Mouse (Mus musculus) heart, embryonic 14.5 days (tissue): ENCODE measurements at regions not wholly inside any gene's neighbourhood (a gene's known extent, or its start where the extent isn't known, plus 50 kb on each side); places are given as distances from the start of the nearest gene placed in this dataset.

ENCODE experiments used
- ATAC-seq: fragments of 200-750 bp; cut with Nextera tagmentation; 2 replicates; pipeline ENCODE4 v1.8.0; 2017; ENCODE audit warnings: low read depth, moderate TSS enrichment; ENCODE audit not compliant: insufficient number of reproducible peaks, insufficient read depth, low FRiP score
- H3K27ac ChIP-seq, 2 experiments: fragments of 200-500 bp in 1 of 2; fragments of 300-500 bp in 1 of 2; sonication (generic) in 1 of 2; replicated peaks in 1 of 2; 2 replicates each; pipeline ENCODE4 v1.5.1; 2012 to 2014; ENCODE audit warnings: low read depth in 2 of 2, low read length in 2 of 2, control low read depth in 1 of 2, mild to moderate bottlenecking in 1 of 2, mixed read lengths in 1 of 2; ENCODE audit not compliant: control insufficient read depth in 1 of 2, insufficient read depth in 1 of 2
- H3K27me3 ChIP-seq: fragments of 300-500 bp; sonication (generic); 2 replicates; pipeline ENCODE4 v1.6.1; 2014; ENCODE audit warnings: mild to moderate bottlenecking, low read length, control low read depth; ENCODE audit not compliant: control insufficient read depth, insufficient read depth
- H3K36me3 ChIP-seq: fragments of 300-500 bp; sonication (generic); 2 replicates; pipeline ENCODE4 v1.6.1; 2014; ENCODE audit warnings: mild to moderate bottlenecking, control low read depth, low read length, mixed read lengths; ENCODE audit not compliant: control insufficient read depth, insufficient read depth
- H3K4me1 ChIP-seq, 2 experiments: fragments of 200-500 bp in 1 of 2; fragments of 300-500 bp in 1 of 2; sonication (generic) in 1 of 2; 2 replicates each; pipeline ENCODE4 v1.6.1; 2012 to 2014; ENCODE audit warnings: low read length in 2 of 2, control low read depth in 1 of 2, mixed read lengths in 1 of 2; ENCODE audit not compliant: control insufficient read depth in 2 of 2, insufficient read depth in 2 of 2
- H3K4me2 ChIP-seq: fragments of 300-500 bp; sonication (generic); 2 replicates; pipeline ENCODE4 v1.6.1; 2014; ENCODE audit warnings: mild to moderate bottlenecking, low read length
- H3K4me3 ChIP-seq, 2 experiments: fragments of 200-500 bp in 1 of 2; fragments of 300-500 bp in 1 of 2; sonication (generic) in 1 of 2; 2 replicates each; pipeline ENCODE4 v1.5.1; 2012 to 2014; ENCODE audit warnings: low read length in 2 of 2, mild to moderate bottlenecking in 2 of 2, control low read depth in 1 of 2, low read depth in 1 of 2, moderate library complexity in 1 of 2; ENCODE audit not compliant: control insufficient read depth in 1 of 2, insufficient read depth in 1 of 2
- H3K9ac ChIP-seq: fragments of 300-500 bp; sonication (generic); 2 replicates; pipeline ENCODE4 v1.6.1; 2014; ENCODE audit warnings: mild to moderate bottlenecking, low read length
- H3K9me3 ChIP-seq: fragments of 300-500 bp; sonication (generic); 2 replicates; pipeline ENCODE4 v1.6.1; 2016; ENCODE audit warnings: low read length, control low read depth; ENCODE audit not compliant: control insufficient read depth
- WGBS: fragments of 180-500 bp; shearing (Covaris S2); extraction: QIAGEN DNeasy Blood & Tissue Kit; methylation state at CpG from one replicate; pipeline ENCODE4 v1.1.7; 2014; 5-methylcytosine and 5-hydroxymethylcytosine counted together

GRCm38 (mm10) chr1:72070489-72070888 is 141.6 kb downstream of the Mreg start:
- no peak overlapping the region for H3K27ac ChIP-seq
- H3K9me3 ChIP-seq = no peaks in the 10 kb centered on the region
- H3K36me3 ChIP-seq = no peaks in the 10 kb centered on the region
- WGBS = 35% methylated on average over 5 of the region's 5 CpGs
- no peak for ATAC-seq
- no peak overlapping the region for H3K9ac ChIP-seq
- no peak overlapping the region for H3K4me2 ChIP-seq
- H3K27me3 ChIP-seq = no peaks in the 10 kb centered on the region
- peaks cover 4% of the 10 kb centered on the region in 2 experiments; a peak in 2 of 4 replicates for H3K4me1 ChIP-seq
- H3K4me3 ChIP-seq = no peak overlapping the region

GRCm38 (mm10) chr1:72069056-72069455 is 143.1 kb downstream of the Mreg start:
- H3K9ac ChIP-seq = no peak overlapping the region
- H3K27ac ChIP-seq = no peak overlapping the region
- 71% methylated on average over 4 of the region's 4 CpGs for WGBS
- peaks cover 10 to 11% of the 10 kb centered on the region in 2 experiments; a peak in 3 of 4 replicates for H3K4me1 ChIP-seq
- H3K27me3 ChIP-seq = no peaks in the 10 kb centered on the region
- no peak for ATAC-seq
- no peak overlapping the region for H3K4me3 ChIP-seq
- H3K4me2 ChIP-seq = no peak overlapping the region
- H3K36me3 ChIP-seq = no peaks in the 10 kb centered on the region
- no peaks in the 10 kb centered on the region for H3K9me3 ChIP-seq

- Histone ChIP-seq H3K9me3 (no peaks in the 10 kb centered on the region), H3K4me3 (no peak overlapping the region), H3K36me3 (no peaks in the 10 kb centered on the region), H3K4me1 (peaks cover 6 to 9% of the 10 kb centered on the region in 2 experiments; a peak in 3 of 4 replicates), H3K9ac (no peak overlapping the region), H3K27ac (no peak overlapping the region), H3K4me2 (peak overlapping the region; percentile 47), H3K27me3 (no peaks in the 10 kb centered on the region)
- 28% methylated on average over 13 of the region's 13 CpGs for WGBS
- ATAC-seq = no peak
Measured at GRCm38 (mm10) chr1:72065090-72065489, 147.0 kb downstream of the Mreg start.

DNA sequence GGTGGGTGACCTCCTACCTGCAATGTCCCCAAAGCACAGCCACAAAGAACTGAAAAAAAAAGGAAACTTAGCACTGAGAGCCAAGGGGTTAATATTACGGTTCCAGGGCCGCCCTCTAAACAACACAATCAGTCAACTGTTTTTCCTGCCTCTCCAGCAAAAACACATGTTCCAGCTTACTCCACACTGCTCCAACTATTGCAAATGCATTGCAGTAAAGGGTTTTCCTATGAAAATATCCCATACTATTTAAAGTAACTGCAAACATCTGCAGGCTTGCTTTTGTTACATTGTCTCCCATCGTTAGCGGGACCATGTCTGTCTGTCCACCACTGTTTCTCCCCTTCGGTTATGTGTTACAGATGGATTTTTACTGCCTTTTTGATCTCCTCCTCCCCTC is 151.7 kb downstream of the Mreg start:
- no peaks in the 10 kb centered on the region for H3K36me3 ChIP-seq
- no peak overlapping the region for H3K9ac ChIP-seq
- H3K4me2 ChIP-seq = no peak overlapping the region
- ATAC-seq = no peak
- H3K4me3 ChIP-seq = no peak overlapping the region
- no peaks in the 10 kb centered on the region for H3K9me3 ChIP-seq
- H3K4me1 ChIP-seq = peaks cover 6% of the 10 kb centered on the region in 2 experiments; a peak in 3 of 4 replicates
- no peaks in the 10 kb centered on the region for H3K27me3 ChIP-seq
- WGBS = 59% methylated on average over 5 of the region's 5 CpGs
- no peak overlapping the region for H3K27ac ChIP-seq

- Histone ChIP-seq H3K9ac (no peak overlapping the region), H3K27me3 (no peaks in the 10 kb centered on the region), H3K4me3 (no peak overlapping the region), H3K9me3 (no peaks in the 10 kb centered on the region), H3K36me3 (no peaks in the 10 kb centered on the region), H3K4me1 (no peaks in the 10 kb centered on the region; a peak in 1 of 4 replicates), H3K27ac (no peak overlapping the region), H3K4me2 (no peak overlapping the region)
- ATAC-seq = no peak
- 39% methylated on average over 7 of the region's 7 CpGs for WGBS
Measured at GRCm38 (mm10) chr1:72058045-72058703, 153.9 kb downstream of the Mreg start.

- no peak for ATAC-seq
- 89% methylated on average over 1 of the region's 1 CpGs for WGBS
- no peaks in the 10 kb centered on the region; a peak in 1 of 4 replicates for H3K4me1 ChIP-seq
- no peaks in the 10 kb centered on the region for H3K27me3 ChIP-seq
- no peak overlapping the region for H3K27ac ChIP-seq
- no peak overlapping the region for H3K4me3 ChIP-seq
- no peaks in the 10 kb centered on the region for H3K36me3 ChIP-seq
- no peak overlapping the region for H3K4me2 ChIP-seq
- no peaks in the 10 kb centered on the region for H3K9me3 ChIP-seq
- no peak overlapping the region for H3K9ac ChIP-seq
Measured at GRCm38 (mm10) chr1:72054541-72054940, 157.6 kb downstream of the Mreg start.

DNA sequence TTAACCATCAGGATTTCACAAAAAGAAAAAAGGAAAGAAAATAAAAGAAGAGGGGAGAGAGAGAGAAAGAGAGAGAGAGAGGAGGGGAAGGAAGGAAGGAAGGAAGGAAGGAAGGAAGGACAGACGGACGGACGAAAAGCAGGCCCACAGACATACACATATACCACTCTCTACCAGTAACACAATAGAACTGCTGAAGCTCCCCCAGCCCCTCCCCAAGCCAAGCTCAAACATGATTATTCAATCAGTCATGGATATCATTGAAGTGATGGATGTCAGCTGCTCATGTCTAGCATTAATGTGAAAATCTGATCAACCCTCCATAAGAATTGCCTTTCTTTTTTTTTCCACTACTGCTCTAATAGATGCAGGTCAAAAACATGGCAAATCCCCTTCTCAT is 161.2 kb downstream of the Mreg start:
- H3K27me3 ChIP-seq = no peaks in the 10 kb centered on the region
- no peak overlapping the region for H3K4me3 ChIP-seq
- ATAC-seq = no peak
- no peak overlapping the region for H3K9ac ChIP-seq
- 83% methylated on average over 3 of the region's 3 CpGs for WGBS
- no peaks in the 10 kb centered on the region for H3K9me3 ChIP-seq
- no peaks in the 10 kb centered on the region for H3K4me1 ChIP-seq
- no peaks in the 10 kb centered on the region for H3K36me3 ChIP-seq
- no peak overlapping the region for H3K27ac ChIP-seq
- no peak overlapping the region for H3K4me2 ChIP-seq

GRCm38 (mm10) chr1:72046072-72046471 is 166.0 kb downstream of the Mreg start:
- no peak overlapping the region for H3K27ac ChIP-seq

More at GRCm38 (mm10) chr1:72046072-72046471, 166.0 kb downstream of the Mreg start:
- Histone ChIP-seq H3K4me1 (no peaks in the 10 kb centered on the region), H3K4me3 (no peak overlapping the region), H3K9ac (no peak overlapping the region), H3K27me3 (no peaks in the 10 kb centered on the region), H3K36me3 (no peaks in the 10 kb centered on the region), H3K9me3 (no peaks in the 10 kb centered on the region), H3K4me2 (no peak overlapping the region)
- no peak for ATAC-seq
- 76% methylated on average over 2 of the region's 2 CpGs for WGBS
